Mouse (Mus musculus): Measurements from ENCODE around the gene Dxo. TPM values are rescaled to one million over a fixed set of nuclear protein-coding genes. Genes with fewer than 3 reads are reported as not detected.
"Not testable (repeated sequence)": the region's sequence is repeated elsewhere in the genome, so short reads cannot be mapped to it uniquely, and the experiment has no call there.

Gene Dxo
- polyA plus RNA-seq, 1 experiment from 2014 or later: 27.6 TPM

DNA sequence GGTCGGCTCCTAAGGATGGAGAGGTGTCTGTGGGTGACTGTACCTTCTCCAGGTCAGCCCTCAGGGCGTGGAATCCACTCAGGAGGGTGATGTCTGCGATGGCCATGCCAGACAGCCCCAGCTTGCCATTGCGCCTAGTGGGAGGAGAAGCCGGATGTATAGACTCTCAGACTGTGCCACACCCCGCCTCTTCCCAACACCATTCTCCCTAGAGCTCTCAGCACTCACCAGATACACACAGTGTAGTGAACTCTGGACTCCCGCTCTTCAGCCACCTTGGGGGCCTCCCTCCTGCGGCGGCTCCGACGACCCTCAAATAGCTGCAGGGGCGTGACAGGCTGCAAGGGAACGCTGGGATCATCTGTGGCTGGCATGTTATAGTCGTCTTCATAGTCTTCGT lies 25.5 kb upstream of the Dxo start:
- Histone ChIP-seq H3K27ac (ENCODE audit: low read length) (no peak overlapping the region), H3K9ac (ENCODE audit: low read depth, low read length) (no peak overlapping the region), H3K27me3 (ENCODE audit: control insufficient read depth, insufficient read depth, low read depth, low read length) (no peaks in the 10 kb centered on the region), H3K9me3 (replicated peaks; ENCODE audit: control insufficient read depth, low read length) (no peaks in the 10 kb centered on the region), H3K36me3 (ENCODE audit: control insufficient read depth, insufficient read depth) (no peaks in the 10 kb centered on the region), H3K4me1 (ENCODE audit: control insufficient read depth, low read depth, low read length) (no peaks in the 10 kb centered on the region; the same call in 1 of the 2 replicates), H3K4me2 (ENCODE audit: low read depth, low read length) (no peak overlapping the region), H3K4me3 (ENCODE audit: low read depth, low read length) (no peak overlapping the region)
- 53% methylated on average over 15 of the region's 15 CpGs for WGBS (ENCODE audit: insufficient replicate concordance)
- ATAC-seq (ENCODE audit: low read depth): no peak

DNA sequence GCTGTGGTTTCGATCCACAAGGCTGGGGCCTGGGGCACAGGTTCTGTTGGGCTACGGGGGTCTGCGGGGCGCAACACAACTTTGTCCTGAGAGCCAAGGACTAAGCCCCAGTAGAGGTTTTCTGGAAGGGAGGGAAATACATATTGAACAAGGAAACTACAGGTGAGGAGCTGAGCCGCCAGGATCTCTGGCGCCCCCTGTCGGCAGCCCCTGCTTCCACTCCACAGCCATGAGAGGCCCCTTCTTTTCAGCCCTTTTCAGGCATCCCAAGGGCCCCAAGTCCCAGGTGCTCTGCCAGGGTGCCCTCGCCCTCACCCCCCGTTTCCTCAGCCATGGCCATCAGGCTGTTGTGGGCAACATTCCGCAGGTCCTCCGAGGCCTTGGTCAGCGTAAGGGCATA lies 23.1 kb upstream of the Dxo start:
- H3K27me3 ChIP-seq (ENCODE audit: control insufficient read depth, insufficient read depth, low read depth, low read length); H3K36me3 ChIP-seq (ENCODE audit: control insufficient read depth, insufficient read depth); H3K9me3 ChIP-seq (replicated peaks; ENCODE audit: control insufficient read depth, low read length); H3K4me3 ChIP-seq (ENCODE audit: low read depth, low read length); ATAC-seq (ENCODE audit: low read depth); H3K9ac ChIP-seq (ENCODE audit: low read depth, low read length); H3K4me1 ChIP-seq (ENCODE audit: control insufficient read depth, low read depth, low read length); H3K4me2 ChIP-seq (ENCODE audit: low read depth, low read length); H3K27ac ChIP-seq (ENCODE audit: low read length): not testable (repeated sequence)
- 53% methylated on average over 12 of the region's 12 CpGs for WGBS (ENCODE audit: insufficient replicate concordance)

DNA sequence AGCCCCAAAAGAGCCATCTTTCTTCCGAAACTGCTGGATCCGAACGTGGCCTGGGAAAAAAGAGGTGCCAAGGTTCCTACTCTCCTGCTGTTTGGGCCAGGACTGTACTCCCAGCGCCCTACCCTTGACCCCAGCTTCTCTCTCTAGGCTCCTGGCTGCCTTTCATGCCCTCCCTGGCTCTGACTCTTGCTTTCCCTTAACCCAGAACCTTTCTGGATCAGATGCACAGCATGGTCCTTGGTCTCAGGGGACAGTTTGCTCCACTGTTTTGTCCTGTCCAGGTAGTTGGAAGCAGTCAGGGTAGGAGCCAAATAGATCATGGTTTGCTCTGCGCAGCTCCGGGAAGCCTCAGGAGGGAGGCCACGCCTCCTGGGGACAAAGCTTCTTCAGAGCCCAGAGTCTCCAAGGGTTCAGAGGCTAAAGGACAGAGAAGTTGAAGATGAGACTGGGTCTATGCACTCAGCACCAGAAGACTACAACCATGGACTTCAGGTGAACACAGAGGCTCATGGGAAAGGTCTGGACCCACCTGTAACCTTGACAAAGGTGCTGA lies 21.9 kb upstream of the Dxo start:
- Histone ChIP-seq H3K9ac (ENCODE audit: low read depth, low read length) (no peak overlapping the region), H3K9me3 (replicated peaks; ENCODE audit: control insufficient read depth, low read length) (no peaks in the 10 kb centered on the region), H3K4me3 (ENCODE audit: low read depth, low read length) (no peak overlapping the region), H3K4me2 (ENCODE audit: low read depth, low read length) (no peak overlapping the region), H3K4me1 (ENCODE audit: control insufficient read depth, low read depth, low read length) (no peaks in the 10 kb centered on the region; the same call in 1 of the 2 replicates), H3K27ac (ENCODE audit: low read length) (no peak overlapping the region), H3K36me3 (ENCODE audit: control insufficient read depth, insufficient read depth) (no peaks in the 10 kb centered on the region), H3K27me3 (ENCODE audit: control insufficient read depth, insufficient read depth, low read depth, low read length) (no peaks in the 10 kb centered on the region)
- 59% methylated on average over 7 of the region's 7 CpGs for WGBS (ENCODE audit: insufficient replicate concordance)
- no peak for ATAC-seq (ENCODE audit: low read depth)

DNA sequence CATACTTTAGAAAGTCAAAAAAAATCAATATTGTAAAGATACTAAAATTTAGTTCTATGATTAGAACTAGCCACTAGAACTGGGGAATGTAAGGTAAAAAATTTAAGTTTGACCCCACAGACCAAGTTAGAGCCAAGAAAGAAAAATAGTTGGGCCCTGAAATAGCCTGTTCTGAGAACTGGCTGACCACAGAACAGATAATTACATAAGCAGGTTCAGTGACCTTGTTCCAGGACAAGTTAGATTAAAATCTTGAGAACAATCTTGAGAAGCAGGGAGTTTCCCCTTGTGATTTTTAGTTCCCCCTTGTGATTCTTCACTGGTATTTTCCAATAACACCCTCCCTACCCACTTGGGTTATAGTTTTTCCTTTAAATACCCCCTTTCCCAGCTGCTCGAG lies 6.0 kb upstream of the Dxo start:
- not testable (repeated sequence) for H3K4me2 ChIP-seq (ENCODE audit: low read depth, low read length); H3K4me1 ChIP-seq (ENCODE audit: control insufficient read depth, low read depth, low read length); ATAC-seq (ENCODE audit: low read depth); H3K27me3 ChIP-seq (ENCODE audit: control insufficient read depth, insufficient read depth, low read depth, low read length); H3K9ac ChIP-seq (ENCODE audit: low read depth, low read length); H3K9me3 ChIP-seq (replicated peaks; ENCODE audit: control insufficient read depth, low read length); H3K4me3 ChIP-seq (ENCODE audit: low read depth, low read length); H3K27ac ChIP-seq (ENCODE audit: low read length)
- peaks cover 12% of the 10 kb centered on the region for H3K36me3 ChIP-seq (ENCODE audit: control insufficient read depth, insufficient read depth)
- 67% methylated on average over 1 of the region's 1 CpGs for WGBS (ENCODE audit: insufficient replicate concordance)

DNA sequence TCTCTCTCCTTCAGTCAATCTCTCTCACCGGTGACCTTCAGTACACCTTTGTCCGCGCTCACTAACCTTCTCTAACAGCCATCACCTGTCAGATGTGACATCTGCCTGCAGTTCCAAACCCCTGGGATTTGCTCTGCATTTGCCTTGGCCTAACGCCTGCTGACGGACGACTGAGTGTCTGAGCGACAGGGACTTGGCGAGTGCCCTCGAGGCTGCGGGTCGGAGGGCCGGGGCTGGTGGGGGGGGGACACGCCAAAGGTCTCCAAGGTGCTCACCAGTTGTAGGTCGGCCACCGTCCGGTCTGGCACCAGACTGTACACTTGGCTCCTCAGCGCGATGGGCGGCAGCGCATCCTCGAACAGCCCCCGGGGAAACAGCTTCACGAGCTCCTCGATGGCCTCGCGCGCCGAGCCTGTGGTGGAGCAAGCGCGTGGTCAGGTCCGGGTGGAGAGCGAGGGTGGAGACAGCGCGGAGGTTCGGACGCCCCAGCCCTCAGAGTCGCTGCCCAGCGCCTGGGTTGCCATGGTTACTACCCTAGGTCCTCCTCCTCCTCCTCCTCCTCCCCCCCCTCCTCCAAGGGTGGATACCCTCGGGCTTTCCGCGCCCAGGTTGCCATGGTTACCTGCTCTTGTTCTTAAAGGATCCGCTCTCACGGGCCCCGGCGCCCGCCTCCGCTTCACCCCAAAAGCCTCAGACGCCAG lies 514 bp upstream of the Dxo start:
- H3K36me3 ChIP-seq (ENCODE audit: control insufficient read depth, insufficient read depth): peaks cover 22% of the 10 kb centered on the region
- 5% methylated on average over 47 of the region's 48 CpGs for WGBS (ENCODE audit: insufficient replicate concordance)

DNA sequence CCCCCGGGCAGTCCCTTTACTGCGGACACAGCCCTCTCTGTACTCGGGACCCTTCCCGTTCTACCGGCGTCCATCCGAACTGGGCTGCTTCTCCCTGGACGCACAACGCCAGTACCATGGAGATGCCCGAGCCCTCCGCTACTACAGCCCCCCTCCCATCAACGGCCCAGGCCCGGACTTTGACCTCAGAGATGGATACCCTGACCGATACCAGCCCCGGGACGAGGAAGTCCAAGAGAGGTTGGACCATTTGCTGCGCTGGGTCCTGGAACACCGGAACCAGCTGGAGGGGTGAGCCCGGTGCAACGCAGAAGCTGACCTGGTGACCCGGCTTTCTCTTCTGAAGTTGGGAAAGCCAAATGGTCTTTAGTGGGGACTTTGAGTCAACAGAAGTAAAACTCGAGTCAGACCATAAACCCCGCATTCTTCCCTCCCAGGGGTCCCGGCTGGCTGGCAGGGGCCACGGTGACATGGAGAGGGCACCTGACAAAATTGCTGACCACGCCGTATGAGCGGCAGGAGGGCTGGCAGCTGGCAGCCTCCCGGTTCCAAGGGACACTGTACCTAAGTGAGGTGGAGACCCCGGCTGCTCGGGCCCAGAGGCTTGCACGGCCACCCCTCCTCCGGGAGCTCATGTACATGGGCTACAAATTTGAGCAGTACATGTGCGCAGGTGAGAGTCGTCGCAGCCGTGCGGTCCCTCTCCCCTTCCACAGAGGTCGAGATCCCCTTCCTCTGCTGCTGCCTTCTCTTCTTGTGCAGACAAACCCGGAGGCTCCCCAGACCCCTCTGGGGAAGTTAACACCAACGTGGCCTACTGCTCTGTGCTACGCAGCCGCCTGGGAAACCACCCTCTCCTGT lies 875 bp downstream of the Dxo start:
- no peaks in the 10 kb centered on the region for H3K27me3 ChIP-seq (ENCODE audit: control insufficient read depth, insufficient read depth, low read depth, low read length)
- peak overlapping the region; percentile 94 for H3K4me3 ChIP-seq (ENCODE audit: low read depth, low read length)
- peak overlapping the region; percentile 98 for H3K4me2 ChIP-seq (ENCODE audit: low read depth, low read length)
- H3K27ac ChIP-seq (ENCODE audit: low read length): peak overlapping the region; percentile 87
- H3K9ac ChIP-seq (ENCODE audit: low read depth, low read length): peak overlapping the region; percentile 85
- no peaks in the 10 kb centered on the region for H3K9me3 ChIP-seq (replicated peaks; ENCODE audit: control insufficient read depth, low read length)
- H3K36me3 ChIP-seq (ENCODE audit: control insufficient read depth, insufficient read depth): peaks cover 26% of the 10 kb centered on the region
- H3K4me1 ChIP-seq (ENCODE audit: control insufficient read depth, low read depth, low read length): peaks cover 39% of the 10 kb centered on the region
- no peak for ATAC-seq (ENCODE audit: low read depth)
- WGBS (ENCODE audit: insufficient replicate concordance): 36% methylated on average over 43 of the region's 43 CpGs

More for the DNA sequence above, 514 bp upstream of the Dxo start:
- peak overlapping the region; percentile 81 for H3K27ac ChIP-seq (ENCODE audit: low read length)
- peak overlapping the region; percentile 98 for H3K4me2 ChIP-seq (ENCODE audit: low read depth, low read length)
- no peaks in the 10 kb centered on the region for H3K9me3 ChIP-seq (replicated peaks; ENCODE audit: control insufficient read depth, low read length)
- H3K27me3 ChIP-seq (ENCODE audit: control insufficient read depth, insufficient read depth, low read depth, low read length): no peaks in the 10 kb centered on the region
- H3K9ac ChIP-seq (ENCODE audit: low read depth, low read length): peak overlapping the region; percentile 70
- ATAC-seq (ENCODE audit: low read depth): peak; percentile 79
- peaks cover 34% of the 10 kb centered on the region for H3K4me1 ChIP-seq (ENCODE audit: control insufficient read depth, low read depth, low read length)
- H3K4me3 ChIP-seq (ENCODE audit: low read depth, low read length): peak overlapping the region; percentile 94

DNA sequence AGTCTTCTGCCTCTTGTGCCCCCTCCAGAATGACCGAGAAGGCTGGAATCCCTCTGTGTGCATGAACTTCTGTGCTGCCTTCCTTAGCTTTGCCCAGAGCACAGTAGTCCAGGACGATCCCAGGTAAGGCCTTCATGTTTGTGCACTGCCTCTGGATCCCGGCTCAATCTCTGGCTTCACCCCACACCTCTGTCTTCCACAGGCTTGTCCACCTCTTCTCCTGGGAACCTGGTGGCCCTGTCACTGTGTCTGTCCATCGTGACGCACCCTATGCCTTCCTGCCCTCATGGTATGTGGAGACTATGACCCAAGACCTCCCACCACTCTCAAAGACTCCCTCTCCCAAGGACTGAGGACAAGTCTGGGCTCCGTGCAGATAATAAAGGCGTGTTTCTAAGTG lies 2.0 kb downstream of the Dxo start:
- H3K4me3 ChIP-seq (ENCODE audit: low read depth, low read length): no peak overlapping the region
- peaks cover 39% of the 10 kb centered on the region for H3K4me1 ChIP-seq (ENCODE audit: control insufficient read depth, low read depth, low read length)
- H3K27ac ChIP-seq (ENCODE audit: low read length): peak overlapping the region; percentile 14; the same call in 1 of the 2 replicates
- no peak overlapping the region for H3K4me2 ChIP-seq (ENCODE audit: low read depth, low read length)
- H3K27me3 ChIP-seq (ENCODE audit: control insufficient read depth, insufficient read depth, low read depth, low read length): no peaks in the 10 kb centered on the region
- peaks cover 31% of the 10 kb centered on the region for H3K36me3 ChIP-seq (ENCODE audit: control insufficient read depth, insufficient read depth)
- WGBS (ENCODE audit: insufficient replicate concordance): 82% methylated on average over 7 of the region's 7 CpGs
- H3K9ac ChIP-seq (ENCODE audit: low read depth, low read length): no peak overlapping the region
- ATAC-seq (ENCODE audit: low read depth): no peak
- H3K9me3 ChIP-seq (replicated peaks; ENCODE audit: control insufficient read depth, low read length): no peaks in the 10 kb centered on the region

DNA sequence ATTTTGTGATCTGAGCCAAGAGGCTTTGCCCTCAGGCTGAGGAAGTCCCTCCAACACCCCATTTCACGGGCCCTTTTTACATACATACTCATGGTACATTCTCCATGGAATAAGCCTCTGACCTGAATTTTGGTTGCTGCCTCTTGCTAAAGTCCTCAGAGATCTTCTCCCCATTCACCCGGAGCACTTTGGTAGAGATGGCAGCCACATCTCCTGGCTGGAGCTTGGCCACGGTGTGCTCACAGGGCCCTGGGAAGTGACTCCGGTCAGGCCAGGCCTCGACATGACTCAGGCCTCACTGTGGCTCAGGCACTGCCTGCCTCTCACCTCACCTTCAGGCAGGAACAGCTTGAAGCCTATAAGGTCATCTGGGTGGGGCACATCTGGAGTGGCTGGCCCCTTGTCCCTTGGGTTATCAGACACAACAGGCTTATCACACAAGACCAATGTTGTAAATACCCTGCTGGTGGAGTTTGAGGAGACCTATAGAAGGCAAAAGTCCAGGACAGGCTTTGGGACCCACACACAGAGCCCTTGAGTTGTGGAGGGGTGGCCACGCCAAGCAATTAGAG lies 4.0 kb downstream of the Dxo start:
- Histone ChIP-seq H3K4me1 (ENCODE audit: control insufficient read depth, low read depth, low read length) (peaks cover 35% of the 10 kb centered on the region), H3K36me3 (ENCODE audit: control insufficient read depth, insufficient read depth) (peaks cover 33% of the 10 kb centered on the region), H3K4me2 (ENCODE audit: low read depth, low read length) (0 out of 2 replicates have a peak overlapping the region, but pooled peaks have one; percentile 14), H3K9ac (ENCODE audit: low read depth, low read length) (peak overlapping the region; percentile 21; the same call in 1 of the 2 replicates), H3K27me3 (ENCODE audit: control insufficient read depth, insufficient read depth, low read depth, low read length) (no peaks in the 10 kb centered on the region), H3K9me3 (replicated peaks; ENCODE audit: control insufficient read depth, low read length) (no peaks in the 10 kb centered on the region), H3K27ac (ENCODE audit: low read length) (peak overlapping the region; percentile 35; the same call in 1 of the 2 replicates), H3K4me3 (ENCODE audit: low read depth, low read length) (no peak overlapping the region)
- WGBS (ENCODE audit: insufficient replicate concordance): 66% methylated on average over 6 of the region's 6 CpGs
- no peak for ATAC-seq (ENCODE audit: low read depth)
